Mouse (Mus musculus) heart, adult 11 months (tissue): ENCODE measurements around the gene Olfr1357.
"Not testable (repeated sequence)": the region's sequence is repeated elsewhere in the genome, so short reads cannot be mapped to it uniquely, and the experiment has no call there.

Source experiments
- DNase-seq: peaks from one replicate; pipeline ENCODE4 v3.0.0; 2022

Olfr1357 gene

DNA sequence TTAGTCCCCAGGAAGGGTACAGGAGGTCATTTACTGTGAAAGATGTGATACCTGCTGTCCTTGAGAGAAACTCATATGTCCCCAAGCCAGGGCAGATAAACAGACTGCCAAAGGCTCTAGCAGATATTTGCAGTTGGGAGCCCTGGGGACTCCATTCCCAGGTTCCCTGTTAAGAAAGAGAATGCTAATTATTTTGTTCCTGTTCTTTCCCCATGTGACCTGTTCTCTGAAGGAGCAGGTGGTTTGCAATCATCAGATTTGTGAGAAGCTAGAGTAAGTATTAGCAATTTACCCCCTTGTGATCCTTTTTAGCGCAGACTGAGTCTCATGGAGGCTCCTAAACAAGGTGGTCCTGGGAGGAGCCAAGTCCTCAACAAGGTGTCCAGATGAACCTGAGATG lies at the start of gene Olfr1357:
TSS of gene Olfr1357 (minus strand) at position 101 of the 400 bp plus-strand sequence.
- DNase-seq, result no peak

DNA sequence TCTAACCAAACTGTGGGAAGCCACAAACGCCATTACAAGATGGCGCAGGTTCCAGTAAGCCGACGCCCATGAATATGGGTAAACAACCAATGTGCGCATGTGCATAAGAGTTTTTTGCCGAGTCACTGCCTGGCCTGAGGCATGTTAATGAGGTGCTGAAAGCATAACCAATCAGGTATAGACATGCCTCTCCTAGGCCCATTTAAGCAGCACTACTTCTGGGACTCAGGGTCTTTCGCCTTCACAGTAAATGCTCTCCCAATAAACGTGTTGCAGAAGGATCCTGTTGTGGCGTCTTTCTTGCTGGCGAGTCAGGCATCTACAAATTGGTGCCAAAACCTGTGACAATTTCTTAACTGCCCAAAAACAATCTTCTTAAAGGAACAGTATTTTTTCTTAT lies 48.8 kb upstream of the Olfr1357 start:
- peak; percentile 55 for DNase-seq

- no peak for DNase-seq
Observed at GRCm38 (mm10) chr10:78664546-78664945, 46.7 kb upstream of the Olfr1357 start.

- no peak for DNase-seq
Observed at GRCm38 (mm10) chr10:78661198-78661597, 43.3 kb upstream of the Olfr1357 start.

GRCm38 (mm10) chr10:78632311-78632710 lies 14.4 kb upstream of the Olfr1357 start:
- no peak for DNase-seq

- peak; percentile 74 for DNase-seq
Observed at GRCm38 (mm10) chr10:78630194-78630593, 12.3 kb upstream of the Olfr1357 start.

GRCm38 (mm10) chr10:78623143-78623542 lies 5.3 kb upstream of the Olfr1357 start:
- not testable (repeated sequence) for DNase-seq

- DNase-seq, result no peak
Observed at GRCm38 (mm10) chr10:78607602-78608001, 10.3 kb downstream of the Olfr1357 start.

- no peak for DNase-seq
Observed at GRCm38 (mm10) chr10:78605080-78605479, 12.8 kb downstream of the Olfr1357 start.

GRCm38 (mm10) chr10:78599865-78600264 lies 18.0 kb downstream of the Olfr1357 start:
- no peak for DNase-seq

DNA sequence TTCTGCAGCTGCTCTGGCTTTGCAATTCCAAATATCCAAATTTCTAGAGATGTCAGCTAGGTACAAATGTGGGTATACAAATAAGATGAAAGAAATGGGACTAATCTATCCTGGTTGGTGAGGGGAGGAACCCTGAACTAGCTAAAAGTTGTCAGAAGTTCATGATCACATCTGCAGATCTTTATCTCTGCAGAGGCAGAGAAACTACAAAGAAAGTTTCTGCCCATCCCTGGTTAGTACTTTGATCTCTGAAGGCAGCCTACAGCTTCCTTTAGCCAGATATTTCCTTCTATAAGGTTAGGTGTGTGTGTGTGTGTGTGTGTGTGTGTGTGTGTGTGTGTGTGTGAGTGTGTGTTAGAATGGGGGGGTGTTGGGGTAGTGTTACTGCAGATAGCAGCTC lies 23.3 kb downstream of the Olfr1357 start:
- DNase-seq, result no peak

GRCm38 (mm10) chr10:78594157-78594556 lies 23.7 kb downstream of the Olfr1357 start:
- peak; percentile 68 for DNase-seq

DNA sequence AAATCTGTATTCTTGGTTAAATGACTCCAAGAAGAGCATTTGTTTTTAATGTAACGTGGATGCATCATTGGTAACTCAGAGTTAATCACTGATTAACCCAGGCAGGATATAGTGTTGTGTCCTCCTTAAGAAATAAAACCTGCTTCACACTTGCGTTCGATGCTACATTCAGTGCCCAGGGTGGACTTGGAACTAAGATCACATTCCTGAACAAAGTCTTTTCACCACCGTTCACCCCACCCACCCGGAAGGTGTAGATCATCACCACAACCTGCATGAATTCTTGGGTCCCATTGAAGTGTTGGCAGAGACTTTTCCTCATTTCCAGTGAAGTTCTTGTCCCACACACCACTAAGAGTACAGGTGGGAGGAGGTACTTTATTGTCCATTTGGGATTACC lies 24.1 kb downstream of the Olfr1357 start:
- DNase-seq, result peak; percentile 76

DNA sequence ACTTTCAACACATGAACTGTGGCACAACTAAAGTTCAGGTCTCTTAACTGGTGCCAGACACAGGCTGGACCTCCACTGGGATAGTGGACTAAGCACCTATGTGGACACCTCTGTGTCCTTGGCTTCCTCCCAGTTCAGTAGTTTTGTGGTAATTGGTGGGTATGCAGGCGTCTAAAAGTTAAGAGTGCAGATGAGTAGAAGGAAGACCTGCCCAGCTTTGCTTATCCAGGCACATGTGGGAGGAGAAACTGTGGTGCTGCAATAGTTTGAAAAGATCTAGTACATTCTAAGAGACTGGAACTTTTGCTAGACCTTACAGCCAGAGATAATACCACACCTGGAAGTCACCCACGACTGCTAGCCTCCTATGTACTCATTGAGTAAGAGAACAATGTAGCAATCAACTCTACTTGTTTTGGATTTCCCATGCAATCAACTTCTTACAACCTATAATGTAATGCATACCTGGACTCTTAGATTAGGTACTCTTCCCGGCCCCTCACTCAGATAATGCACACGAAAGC lies 25.0 kb downstream of the Olfr1357 start:
- DNase-seq, result peak; percentile 40

GRCm38 (mm10) chr10:78591406-78592328 lies 26.2 kb downstream of the Olfr1357 start, which contains the start of gene Syde1:
Syde1 (minus strand) TSS chr10:78591964.
- DNase-seq, result peak; percentile 98

DNA sequence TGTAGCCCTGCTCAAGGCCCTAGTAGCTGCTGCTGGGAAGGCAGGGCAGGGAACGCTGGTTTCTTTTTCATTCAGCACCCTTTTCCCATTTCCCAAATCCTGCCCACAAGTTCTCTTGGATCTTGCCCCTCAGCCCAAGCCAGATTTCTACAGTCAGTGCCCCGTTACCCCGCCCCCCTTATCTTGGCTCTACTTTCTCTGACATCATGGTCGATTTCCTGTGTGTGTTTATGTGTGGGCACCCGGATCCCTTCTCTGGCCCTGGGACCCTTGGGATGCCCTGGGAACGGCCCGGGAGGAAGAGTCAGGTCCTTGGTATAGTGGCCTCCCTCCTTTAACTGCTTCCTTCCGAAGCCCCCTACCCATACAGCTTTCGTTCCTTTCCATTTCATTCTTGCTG lies 27.1 kb downstream of the Olfr1357 start:
- peak; percentile 95 for DNase-seq

GRCm38 (mm10) chr10:78589901-78590300 lies 28.0 kb downstream of the Olfr1357 start:
- peak; percentile 90 for DNase-seq

- peak; percentile 91 for DNase-seq
Observed at GRCm38 (mm10) chr10:78589291-78589690, 28.6 kb downstream of the Olfr1357 start.

- peak; percentile 90 for DNase-seq
Observed at GRCm38 (mm10) chr10:78586026-78586425, 31.8 kb downstream of the Olfr1357 start.

GRCm38 (mm10) chr10:78585606-78586005 lies 32.3 kb downstream of the Olfr1357 start:
- peak; percentile 87 for DNase-seq

GRCm38 (mm10) chr10:78584996-78585395 lies 32.9 kb downstream of the Olfr1357 start:
- peak; percentile 69 for DNase-seq

DNA sequence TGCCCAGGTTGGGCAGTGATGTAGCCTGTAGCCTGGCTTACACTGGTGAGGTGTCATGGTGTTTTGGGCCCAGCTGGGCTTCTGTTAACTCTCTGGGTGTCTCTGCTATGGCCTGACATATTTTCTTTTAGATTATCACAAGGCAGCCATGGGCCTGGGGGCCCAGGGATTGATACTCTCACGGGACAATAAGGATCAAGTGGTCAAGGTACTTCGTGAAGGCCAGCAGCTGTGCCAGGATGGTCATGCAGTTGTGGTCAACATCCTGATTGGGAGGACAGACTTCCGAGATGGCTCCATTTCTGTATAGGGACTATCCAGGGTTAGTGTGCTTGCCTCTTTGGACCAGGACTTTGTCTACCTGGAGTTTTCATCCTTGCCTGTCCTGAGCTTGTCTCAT lies 33.9 kb downstream of the Olfr1357 start:
- peak; percentile 81 for DNase-seq

DNA sequence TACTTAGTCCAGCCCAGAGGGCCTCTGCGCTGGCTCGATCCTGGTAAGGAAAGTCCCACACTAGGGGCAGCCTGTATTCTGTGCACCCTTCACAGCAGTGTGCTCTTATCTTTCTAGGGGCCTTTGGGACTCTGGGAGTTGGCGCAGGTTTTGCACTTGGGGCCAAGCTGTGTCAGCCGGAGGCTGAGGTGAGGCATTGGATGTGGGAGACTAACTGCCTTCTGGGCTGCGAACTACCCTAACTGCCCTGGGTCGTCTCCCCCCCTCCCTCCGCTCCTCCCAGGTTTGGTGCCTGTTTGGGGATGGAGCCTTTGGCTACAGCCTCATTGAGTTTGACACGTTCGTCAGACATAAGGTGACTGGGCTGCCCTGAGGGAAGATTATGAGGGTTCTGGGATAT lies 34.5 kb downstream of the Olfr1357 start:
- DNase-seq, result peak; percentile 75

- peak; percentile 86 for DNase-seq
Observed at GRCm38 (mm10) chr10:78581121-78581520, 36.8 kb downstream of the Olfr1357 start.
